Mouse (Mus musculus) kidney, adult 11 months (tissue): ENCODE measurements at regions not wholly inside any gene's neighbourhood (a gene's known extent, or its start where the extent isn't known, plus 50 kb on each side); places are given as distances from the start of the nearest gene placed in this dataset.

Source experiments
- DNase-seq: peaks from one replicate; pipeline ENCODE4 v3.0.0; 2022

DNA sequence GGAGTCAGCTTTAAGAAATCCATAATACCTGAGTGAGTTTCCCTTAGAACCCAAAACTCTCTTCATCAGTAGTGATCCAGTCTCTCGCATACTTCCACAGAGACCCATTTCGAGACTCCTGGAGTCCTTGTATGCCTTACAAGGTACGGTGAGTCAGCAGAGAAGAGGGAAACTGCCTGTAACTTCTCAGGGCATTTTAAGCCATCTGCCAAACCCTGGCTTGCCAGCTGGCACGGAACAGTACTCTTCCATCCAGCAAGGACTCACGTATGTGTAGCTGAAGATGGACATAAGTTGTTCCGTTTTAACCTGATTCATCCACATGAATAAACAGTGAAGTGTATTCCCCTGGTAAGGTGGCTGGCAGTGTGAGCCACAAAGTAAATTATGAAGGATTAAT lies 267.0 kb downstream of the Mreg start:
- peak; percentile 23 for DNase-seq

DNA sequence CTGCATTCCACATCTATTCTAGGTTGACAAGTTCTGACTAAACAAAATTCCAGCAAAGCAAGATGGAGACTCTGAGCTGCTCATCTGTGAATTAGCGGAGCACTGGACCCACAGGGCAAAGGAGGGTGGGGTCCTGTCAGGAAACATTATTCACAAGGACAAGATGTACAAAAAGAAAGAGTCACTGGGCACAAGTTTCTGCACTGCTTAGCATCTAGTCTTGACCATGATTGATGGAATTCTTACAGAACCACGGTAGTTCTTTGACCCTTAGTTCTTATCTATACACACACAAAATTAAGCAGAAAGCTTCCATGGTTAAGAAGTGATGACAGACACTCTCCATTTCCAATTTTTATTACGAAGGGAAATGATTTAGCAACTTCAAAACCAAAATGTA lies 267.6 kb downstream of the Mreg start:
- no peak for DNase-seq

GRCm38 (mm10) chr1:71942145-71942544 lies 270.0 kb downstream of the Mreg start:
- no peak for DNase-seq

DNA sequence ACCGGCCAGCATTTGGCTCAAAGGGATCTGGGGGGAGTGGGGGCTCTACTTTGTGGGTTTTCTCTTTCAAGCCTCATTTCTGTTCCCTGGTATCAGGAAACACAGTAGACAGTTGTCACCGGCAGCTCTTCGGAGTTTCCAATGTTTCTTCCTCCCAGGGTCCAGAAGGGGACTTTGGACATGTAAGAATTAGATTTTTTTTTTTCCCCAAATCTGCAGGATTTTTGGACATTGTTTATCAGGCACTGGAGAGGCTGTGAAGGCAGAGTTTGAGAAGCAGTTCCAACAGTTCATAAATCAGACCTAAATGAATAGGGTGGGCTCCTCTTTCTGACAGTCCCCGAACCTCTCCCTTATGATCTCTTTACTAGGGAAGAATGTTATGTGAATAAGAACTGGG lies 270.4 kb downstream of the Mreg start:
- DNase-seq, result no peak

DNA sequence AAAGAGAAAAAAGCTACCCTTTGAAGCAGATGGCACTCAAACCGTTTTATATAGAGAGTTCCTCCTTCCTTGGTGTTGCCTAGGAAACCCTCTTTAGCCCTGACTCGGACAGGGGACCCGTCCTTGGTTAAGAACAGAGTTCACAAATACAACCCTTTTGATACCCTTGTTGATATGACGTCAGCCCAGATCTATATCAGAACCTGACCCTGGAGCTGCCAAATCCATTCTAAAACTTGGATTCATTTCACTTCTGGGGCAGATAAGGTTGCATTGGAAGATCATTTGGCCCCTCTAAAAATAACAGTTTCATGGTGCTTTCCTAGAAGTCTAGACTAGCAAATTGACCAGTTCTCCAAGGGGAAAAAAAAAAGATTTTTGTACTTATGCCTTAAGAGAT lies 271.2 kb downstream of the Mreg start:
- no peak for DNase-seq

DNA sequence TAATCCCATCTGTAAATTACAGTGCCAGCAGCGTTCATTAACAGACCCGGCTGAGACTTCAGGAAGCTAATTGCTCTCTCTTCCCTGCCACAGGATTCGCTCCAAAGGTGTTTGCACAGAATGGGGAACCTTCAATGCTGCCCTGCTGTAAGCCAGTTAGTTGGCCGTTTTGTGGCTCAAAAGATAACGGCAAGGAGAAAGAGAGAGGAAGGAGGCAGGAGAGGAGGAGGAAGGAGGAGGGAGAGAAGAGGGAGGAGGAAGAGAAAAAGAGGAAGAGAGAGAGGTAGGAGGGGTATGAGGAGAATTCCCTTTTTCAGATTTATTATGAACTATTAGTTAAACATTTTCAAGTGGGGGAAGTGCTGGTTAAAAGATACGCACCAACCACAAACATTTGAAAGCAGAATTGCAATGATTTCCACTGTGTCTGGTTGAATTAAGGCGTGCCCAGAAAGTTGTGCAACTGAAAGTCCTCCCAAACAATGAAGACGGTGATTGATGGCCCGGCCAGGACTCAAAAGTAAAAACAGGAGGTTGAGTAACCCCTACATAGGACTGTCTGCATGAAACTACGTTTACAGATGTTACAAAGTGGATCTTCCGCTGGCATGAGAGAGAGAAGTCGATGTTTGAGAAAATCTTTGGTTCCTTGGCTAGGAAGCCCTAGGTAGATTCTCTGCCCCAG lies 273.6 kb downstream of the Mreg start:
- DNase-seq, result no peak

DNA sequence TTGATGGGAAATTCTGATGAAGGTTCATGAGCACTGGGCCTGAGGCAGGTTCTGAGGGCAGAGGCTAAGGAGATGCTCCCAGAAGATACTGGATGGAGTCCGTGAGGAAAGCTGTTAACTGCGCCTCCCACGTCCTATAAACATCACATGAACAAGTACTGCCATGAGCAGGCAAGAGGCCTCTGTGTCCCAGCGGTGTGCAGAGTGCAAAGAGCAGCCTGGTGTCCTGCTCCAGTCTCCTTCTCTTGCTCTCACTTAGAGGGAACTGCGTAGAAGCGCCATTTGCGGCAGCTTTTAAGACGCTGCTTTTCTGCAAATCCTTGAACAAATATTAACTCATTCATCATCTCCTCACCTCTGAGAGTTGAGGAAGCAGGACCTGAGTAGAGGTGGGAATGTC lies 274.2 kb downstream of the Mreg start:
- no peak for DNase-seq

DNA sequence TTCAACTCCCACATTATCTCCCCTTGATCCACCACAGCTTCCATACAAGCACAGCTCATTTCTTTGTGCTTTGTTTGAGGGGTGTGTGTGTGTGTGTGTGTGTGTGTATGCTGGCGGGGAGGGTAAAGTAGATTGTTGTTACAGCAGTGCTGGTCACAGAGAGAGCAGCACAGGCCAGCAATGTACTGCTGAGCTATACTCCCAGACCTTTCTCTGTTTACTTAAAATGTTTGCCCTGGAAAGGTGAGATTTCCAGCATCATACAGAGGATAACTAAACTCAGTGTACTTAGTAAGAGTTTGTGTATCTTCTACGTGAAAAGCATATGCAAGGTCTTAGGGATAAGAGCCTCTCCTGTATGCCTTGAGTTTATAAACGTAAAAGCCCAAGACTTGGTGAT lies 274.9 kb downstream of the Mreg start:
- DNase-seq, result no peak

GRCm38 (mm10) chr1:71936501-71937129 lies 275.5 kb downstream of the Mreg start:
- peak; percentile 3 for DNase-seq

- DNase-seq, result no peak
These were observed 272.5 kb upstream of the Fn1 start for GRCm38 (mm10) chr1:71925501-71925900.

GRCm38 (mm10) chr1:71924884-71925283 lies 271.9 kb upstream of the Fn1 start:
- no peak for DNase-seq

DNA sequence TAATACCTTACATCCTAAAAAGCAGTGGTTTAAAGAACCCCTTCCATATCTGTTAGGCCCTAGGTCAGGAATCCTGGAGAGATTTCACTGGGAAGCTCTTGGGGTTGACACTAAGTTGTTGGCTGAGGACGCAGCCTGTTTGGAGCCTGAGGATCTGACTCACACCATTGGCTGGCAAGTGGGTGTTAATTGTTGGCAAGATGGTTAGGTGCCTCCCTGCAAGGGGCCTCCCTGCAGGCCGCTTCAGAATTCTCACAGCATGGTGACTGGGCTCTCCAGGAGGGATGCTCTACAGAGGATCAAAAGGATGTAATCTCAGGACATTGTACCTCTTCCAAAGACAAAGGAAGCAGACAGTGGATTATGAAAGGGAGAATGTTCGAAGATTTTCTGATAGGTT lies 270.7 kb upstream of the Fn1 start:
- DNase-seq, result no peak

DNA sequence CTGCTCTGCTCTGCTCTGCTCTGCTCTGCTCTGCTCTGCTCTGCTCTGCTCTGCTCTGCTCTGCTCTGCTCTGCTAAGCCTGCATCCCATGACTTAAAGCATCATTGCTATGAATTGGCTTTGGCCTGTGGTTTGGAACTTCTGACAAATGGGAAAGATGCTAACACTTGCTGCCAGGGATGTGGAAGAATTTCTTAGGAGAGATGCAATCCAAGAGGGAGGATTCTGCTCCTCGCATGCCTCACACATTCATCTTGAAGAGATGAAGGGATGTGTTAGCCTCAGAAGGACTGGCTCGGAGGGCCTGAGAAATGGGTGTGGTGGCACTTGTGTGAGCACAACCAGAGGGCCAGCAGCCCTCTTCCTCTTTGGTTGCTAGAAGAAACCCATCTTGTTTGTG lies 268.5 kb upstream of the Fn1 start:
- no peak for DNase-seq

GRCm38 (mm10) chr1:71919891-71920290 lies 266.9 kb upstream of the Fn1 start:
- DNase-seq, result no peak

DNA sequence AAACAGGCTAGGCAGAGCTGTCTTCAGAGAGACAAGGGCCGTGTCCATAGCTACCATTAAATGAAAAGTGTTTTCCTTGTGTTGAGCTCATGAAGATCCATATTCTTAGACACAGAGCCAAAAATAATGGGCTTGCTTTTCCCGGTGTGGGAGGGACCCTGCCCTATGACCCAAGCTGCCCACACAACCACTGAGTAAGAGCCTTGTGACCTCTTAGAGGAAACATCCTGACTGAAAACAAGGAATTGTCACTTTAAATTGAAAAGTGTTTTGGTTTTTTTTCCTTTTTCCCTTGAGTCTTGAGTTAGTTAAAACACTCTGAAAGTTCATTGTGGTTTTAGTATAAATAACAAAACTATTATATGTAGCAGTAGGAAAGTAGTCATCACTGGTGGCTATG lies 264.0 kb upstream of the Fn1 start:
- no peak for DNase-seq

DNA sequence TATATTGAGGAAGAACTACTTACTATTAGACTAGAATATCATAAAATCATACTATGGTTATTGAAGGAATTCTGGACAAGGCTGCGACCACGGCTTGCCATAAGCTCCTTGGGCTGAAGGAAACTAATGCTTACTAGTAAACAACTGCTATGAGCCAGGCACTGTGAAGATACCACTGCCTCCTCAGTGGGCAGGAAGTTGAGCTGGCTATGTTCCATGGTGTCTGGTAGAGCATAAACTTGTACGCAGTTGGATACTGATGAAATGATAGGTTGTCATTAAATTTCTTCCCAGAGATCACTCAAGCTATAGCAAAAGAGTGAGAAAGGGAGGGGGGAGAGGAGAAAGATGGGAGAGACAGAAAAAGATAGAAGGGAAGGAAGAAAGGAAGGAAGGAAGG lies 261.4 kb upstream of the Fn1 start:
- no peak for DNase-seq

DNA sequence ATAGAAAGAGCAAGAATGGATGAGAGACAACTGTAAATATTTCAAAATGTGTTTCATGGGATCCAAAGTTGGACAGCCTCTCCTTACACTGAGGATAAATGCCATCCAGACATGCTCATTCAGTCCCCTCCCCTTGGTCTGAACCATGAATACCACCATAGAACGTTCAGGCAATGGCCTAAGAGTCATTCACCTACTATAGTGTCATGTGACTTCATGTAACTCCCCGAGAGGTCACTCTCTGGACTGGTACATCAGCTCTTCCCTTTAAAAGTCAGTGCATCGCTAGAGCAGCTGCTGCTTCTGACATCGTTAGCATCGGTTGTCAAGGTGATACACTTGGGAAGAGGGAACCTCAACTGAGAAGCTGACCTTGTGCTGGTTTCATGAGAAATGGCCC lies 260.2 kb upstream of the Fn1 start:
- no peak for DNase-seq

GRCm38 (mm10) chr1:71912441-71912840 lies 259.4 kb upstream of the Fn1 start:
- DNase-seq, result no peak

- no peak for DNase-seq
These were observed 257.1 kb upstream of the Fn1 start for GRCm38 (mm10) chr1:71910125-71910524.

- no peak for DNase-seq
These were observed 256.6 kb upstream of the Fn1 start for GRCm38 (mm10) chr1:71909508-71910124.

DNA sequence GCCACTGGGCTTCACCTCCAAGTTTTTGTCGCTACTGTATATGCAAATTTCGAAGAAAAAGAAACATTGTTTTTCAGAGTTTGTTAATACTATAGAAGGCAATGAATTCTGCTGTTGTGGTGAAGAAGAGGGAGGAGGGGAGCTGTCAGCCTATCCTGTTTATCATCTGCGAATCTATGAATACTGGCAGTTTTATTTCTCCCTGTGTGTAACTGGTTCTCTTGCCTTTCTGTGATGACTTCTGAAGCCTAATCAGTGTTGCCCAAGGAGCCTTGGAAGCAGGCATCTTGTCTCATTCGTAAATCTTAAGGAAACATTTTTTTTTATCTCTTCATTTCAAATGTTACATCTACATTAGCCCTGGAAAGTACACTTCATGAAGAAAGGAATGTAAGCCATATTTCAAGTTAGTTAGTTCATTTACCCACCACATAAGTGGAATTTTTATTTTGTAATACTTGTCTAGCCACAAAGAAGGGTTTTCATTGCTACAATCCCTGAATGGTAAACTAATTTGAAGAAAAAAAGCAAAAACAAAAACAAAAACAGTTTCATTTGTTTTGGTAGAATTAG lies 251.5 kb upstream of the Fn1 start:
- DNase-seq, result no peak

DNA sequence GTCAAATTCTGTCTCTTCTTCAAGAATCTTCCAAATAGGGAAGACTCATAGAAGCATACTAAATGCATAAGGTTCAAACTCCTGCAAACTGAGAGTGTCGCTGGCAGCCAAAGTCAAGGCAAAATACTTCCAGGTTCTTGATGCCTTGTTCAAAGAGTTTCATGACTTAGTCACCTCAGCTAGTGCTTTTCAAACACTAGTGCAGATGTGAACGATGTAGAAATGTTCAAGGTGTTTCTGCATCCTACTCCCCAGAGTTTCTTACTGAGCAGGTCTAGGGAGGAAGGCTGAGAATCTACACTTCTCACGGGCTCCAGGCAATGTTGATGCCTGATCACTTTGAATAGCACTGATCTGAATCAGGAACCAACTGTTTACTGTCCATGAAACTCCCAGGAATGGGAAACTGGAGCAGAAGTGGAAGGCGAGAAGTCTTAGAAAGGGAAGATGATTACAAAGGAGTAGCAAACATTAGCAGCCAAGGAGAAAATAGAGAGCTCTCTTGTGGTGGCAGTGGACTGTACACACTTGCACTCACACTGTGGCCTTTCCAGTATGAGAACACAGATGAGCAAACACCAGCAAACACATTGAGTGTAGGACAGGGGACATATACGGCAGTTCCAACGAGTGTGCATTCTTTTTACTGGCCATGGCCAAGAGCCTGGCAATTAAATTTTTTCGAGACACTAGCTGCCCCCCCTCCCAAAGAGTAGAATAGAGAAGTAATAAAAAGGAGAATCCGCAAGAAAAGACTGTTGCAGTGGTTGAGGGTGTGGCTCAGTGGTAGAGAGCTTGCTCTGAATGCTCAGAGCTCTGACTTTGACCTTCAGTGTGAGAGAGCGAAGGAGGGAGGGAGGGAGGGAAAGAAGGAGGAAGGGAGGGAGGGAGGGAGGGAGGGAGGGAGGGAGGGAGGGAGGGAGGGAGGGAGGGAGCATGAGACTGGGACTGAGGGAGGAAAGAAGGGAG lies 247.4 kb upstream of the Fn1 start:
- DNase-seq, result no peak

DNA sequence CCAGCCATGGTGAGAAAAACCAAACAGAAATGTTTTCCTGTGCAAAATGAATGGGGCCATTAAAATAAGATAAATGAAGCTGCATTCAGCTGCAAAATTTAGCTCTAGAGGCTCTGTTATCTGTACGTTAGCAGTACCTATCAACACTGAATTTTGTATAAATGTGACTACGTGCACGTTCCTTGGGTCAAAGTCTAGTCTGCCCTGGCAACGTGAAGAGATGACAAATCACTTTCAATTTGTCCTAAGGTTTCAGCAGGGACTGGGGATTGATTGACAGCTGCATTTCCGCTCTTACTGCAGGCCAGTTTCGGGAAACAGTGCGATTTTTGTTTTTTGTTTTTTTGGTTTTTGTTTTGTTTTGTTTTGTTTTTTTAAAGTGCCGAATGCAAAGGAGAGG lies 246.1 kb upstream of the Fn1 start:
- DNase-seq, result no peak
